Mouse (Mus musculus): ENCODE results near the gene Prm2.

DNA sequence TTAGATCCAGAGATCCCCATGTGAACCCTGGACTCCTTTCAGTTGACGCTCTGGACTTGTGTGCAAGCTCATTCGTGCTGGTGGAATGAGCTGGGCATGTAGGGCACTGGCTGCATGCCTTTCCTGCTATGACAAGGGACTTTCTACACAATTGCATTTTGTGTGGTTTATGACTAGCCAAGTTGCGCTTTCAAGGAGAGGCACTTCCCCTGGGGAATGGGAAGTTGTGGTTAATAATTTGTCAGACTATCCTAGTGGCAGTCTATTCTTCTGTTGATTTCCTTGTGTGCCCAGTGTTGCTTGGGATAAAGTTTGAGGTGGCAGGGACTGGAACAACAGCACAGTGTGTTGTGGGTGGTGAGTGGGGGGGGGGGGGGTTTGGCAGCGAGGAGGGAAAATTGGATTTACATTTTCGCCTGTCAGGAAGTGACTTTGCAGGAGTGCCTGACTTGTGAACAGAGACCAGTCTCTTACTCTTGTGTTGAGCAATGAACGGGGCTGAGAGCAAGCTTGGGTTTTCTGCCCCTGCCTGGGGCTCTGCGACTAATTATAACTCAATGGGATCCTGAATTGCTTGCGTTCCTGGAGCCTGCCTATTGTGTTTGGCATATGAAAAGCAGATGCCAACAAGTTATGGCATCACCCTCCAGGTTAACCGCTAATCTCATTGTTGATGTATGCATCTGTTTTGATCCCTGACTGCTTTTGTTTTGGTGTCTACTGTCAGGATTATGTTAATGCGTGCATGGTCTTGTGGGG is 42.7 kb upstream of the Prm2 start:
- TF ChIP-seq CTCF (IDR thresholded peaks at IDR 0.05; ENCODE audit: insufficient read depth, low read depth, low read length) (no peak), POLR2A (IDR thresholded peaks at IDR 0.05; ENCODE audit: insufficient read depth, low read depth, low read length) (no peak)
